In the genomic region with DNA sequence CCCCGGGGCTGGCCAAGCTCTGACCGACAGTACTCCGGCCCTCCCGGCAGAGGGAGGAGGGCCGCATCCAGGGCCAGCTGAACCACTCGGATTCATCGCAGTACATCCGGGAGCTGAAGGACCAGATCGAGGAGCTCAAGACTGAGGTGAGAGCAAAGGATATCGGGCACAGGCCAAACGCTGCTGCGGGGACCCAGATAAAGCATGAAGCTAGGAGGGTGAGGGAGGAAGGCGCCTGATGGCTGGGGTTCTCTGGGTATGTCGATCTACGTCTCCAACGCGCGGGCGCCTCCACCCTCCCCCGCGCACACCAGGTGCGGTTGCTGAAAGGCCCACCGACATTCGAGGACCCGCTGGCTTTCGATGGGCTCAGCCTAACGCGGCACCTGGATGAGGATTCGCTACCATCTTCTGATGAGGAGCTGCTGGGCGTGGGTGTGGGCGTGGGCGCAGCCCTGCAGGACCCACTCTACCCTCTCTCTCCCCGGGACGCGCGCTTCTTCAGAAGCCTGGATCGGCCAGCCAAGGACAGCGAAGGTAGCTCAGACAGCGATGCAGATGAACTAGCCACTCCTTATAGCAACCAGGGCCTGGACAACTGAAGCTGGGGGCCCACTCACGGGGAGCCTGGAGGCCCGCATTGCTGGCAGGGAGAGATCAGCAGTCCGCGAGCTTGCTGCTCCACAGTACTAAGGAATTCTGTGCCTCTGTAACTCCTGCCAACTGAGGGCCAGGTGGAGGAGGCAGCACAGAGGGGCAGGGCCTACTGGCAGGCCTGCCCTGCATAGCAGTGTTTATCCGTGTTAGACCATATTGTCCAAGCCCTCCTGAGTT, we compare ENCODE assay signal across 9 mouse cellular contexts. TPM values are rescaled to one million over a fixed set of nuclear protein-coding genes. Genes with fewer than 3 reads are reported as not detected.
A peak's percentile ranks its signal among the peaks of the same experiment; 100 is the strongest.
DNase-seq lines count a peak whose midpoint lies in the region; ATAC-seq lines count a peak whose summit lies in the region.
"Had no signal": no experiment of that assay in that cellular context is flagged by ENCODE, and none has a peak within 500 bp of the region (broad histone marks: within the 10 kb centered on the region; RNA-seq: fewer than 3 reads in every experiment).

No protein-coding gene starts in this region.

- peak overlapping the region; percentile 46 for H3K4me2 ChIP-seq in intestine, embryonic 15.5 days (replicated peaks)
- peak overlapping the region; percentile 3; the same call in 1 of the 2 replicates for H3K4me2 ChIP-seq in neural tube, embryonic 13.5 days

- peak; percentile 65 for ATAC-seq in intestine, embryonic 15.5 days
- ATAC-seq in neural tube, embryonic 13.5 days (ENCODE audit: low read depth) = no peak

- H3K27ac ChIP-seq in embryonic facial prominence, embryonic 10.5 days (replicated peaks) = no peak overlapping the region; the same call in 1 of the 2 replicates
- H3K27ac ChIP-seq in intestine, embryonic 15.5 days = peak overlapping the region; percentile 48
- no peak overlapping the region for H3K27ac ChIP-seq in neural tube, embryonic 13.5 days (replicated peaks)

- DNase-seq in left cerebral cortex, adult 8-10 months (ENCODE audit: low spot score in 2 of 2) = peak; percentile 32 to 54
- DNase-seq in left cerebral cortex, postnatal 4 days = no peak
- DNase-seq in embryonic facial prominence, embryonic 10.5 days (ENCODE audit: low spot score) = peak; percentile 31
- DNase-seq in layer of hippocampus, adult 18-20 months (ENCODE audit: low spot score in 2 of 2) = no peak
- no peak for DNase-seq in adrenal gland, adult 8-10 months
- no peak for DNase-seq in gastrocnemius, adult 18-20 months (ENCODE audit: low spot score)

- peaks cover 95% of the 10 kb centered on the region for H3K27me3 ChIP-seq in embryonic facial prominence, embryonic 10.5 days (replicated peaks; ENCODE audit: low read depth, poor library complexity, severe bottlenecking)
- no peaks in the 10 kb centered on the region for H3K27me3 ChIP-seq in intestine, embryonic 15.5 days (replicated peaks)
- H3K27me3 ChIP-seq in neural tube, embryonic 13.5 days = peaks cover 44% of the 10 kb centered on the region

- 4% methylated on average over 44 of the region's 44 CpGs for WGBS in embryonic facial prominence, embryonic 10.5 days
- WGBS in intestine, embryonic 15.5 days = 22% methylated on average over 44 of the region's 44 CpGs
- 12% methylated on average over 44 of the region's 44 CpGs for WGBS in neural tube, embryonic 13.5 days

- H3K4me1 ChIP-seq in embryonic facial prominence, embryonic 10.5 days = peaks cover 18% of the 10 kb centered on the region
- peaks cover 21% of the 10 kb centered on the region for H3K4me1 ChIP-seq in intestine, embryonic 15.5 days (replicated peaks)
- H3K4me1 ChIP-seq in neural tube, embryonic 13.5 days (replicated peaks) = peaks cover 34% of the 10 kb centered on the region

- peaks cover 20% of the 10 kb centered on the region for H3K36me3 ChIP-seq in embryonic facial prominence, embryonic 10.5 days (replicated peaks)
- peaks cover 9% of the 10 kb centered on the region; the same call in 1 of the 2 replicates for H3K36me3 ChIP-seq in intestine, embryonic 15.5 days
- H3K36me3 ChIP-seq in neural tube, embryonic 13.5 days = peaks cover 98% of the 10 kb centered on the region

- peak overlapping the region; percentile 39 for H3K4me3 ChIP-seq in embryonic facial prominence, embryonic 10.5 days
- H3K4me3 ChIP-seq in intestine, embryonic 15.5 days (replicated peaks) = peak overlapping the region; percentile 7; the same call in 1 of the 2 replicates
- no peak overlapping the region for H3K4me3 ChIP-seq in neural tube, embryonic 13.5 days

- H3K9ac ChIP-seq in intestine, embryonic 15.5 days = 0 out of 2 replicates have a peak overlapping the region, but pooled peaks have one; percentile 1
- peak overlapping the region; percentile 50 for H3K9ac ChIP-seq in neural tube, embryonic 13.5 days

- H3K9me3 ChIP-seq in embryonic facial prominence, embryonic 10.5 days = peaks cover 6% of the 10 kb centered on the region
- H3K9me3 ChIP-seq in intestine, embryonic 15.5 days = no peaks in the 10 kb centered on the region
- no peaks in the 10 kb centered on the region for H3K9me3 ChIP-seq in neural tube, embryonic 13.5 days

- intact Hi-C loops in left cerebral cortex, postnatal 4 days (cut with DNase I) = no loop called here

RNA-seq across cellular contexts. Expression of a gene that starts 10.9 kb away (rescaled TPM):
- total RNA-seq in left cerebral cortex, adult 8-10 months (2022) = 10 to 100 TPM; 34.4 to 40.8 (median 36.8) TPM
- total RNA-seq in left cerebral cortex, postnatal 4 days (2021) = 100 to 1,000 TPM; 108 to 109 TPM
- polyA plus RNA-seq in embryonic facial prominence, embryonic 10.5 days (2016; fragmentation: Nextera tagmentation; extraction: Ambion mirVana) = 5.7 and 7.2 TPM in 2 replicates
- polyA plus RNA-seq in intestine, embryonic 15.5 days (2015; fragmentation: Nextera tagmentation; extraction: Ambion mirVana) = 3.9 and 4.3 TPM in 2 replicates
- 41.1 and 49.7 TPM in 2 replicates for polyA plus RNA-seq in neural tube, embryonic 13.5 days (2015; fragmentation: Nextera tagmentation; extraction: Ambion mirVana)
- 10 to 100 TPM; 38.4 to 41.3 TPM for total RNA-seq in layer of hippocampus, adult 18-20 months (2021)
- 10 to 100 TPM in 2 of 4 experiments, 1 to 10 TPM in 2; 5.8 to 12.8 (median 9.8) TPM for total RNA-seq in adrenal gland, adult 8-10 months (2022)
- total RNA-seq in gastrocnemius, adult 18-20 months (2021) = not detected

RNA-seq across cellular contexts. Expression of a gene that starts 20.2 kb away (rescaled TPM):
- total RNA-seq in left cerebral cortex, adult 8-10 months (2022) = under 1 TPM in 1 of 4 experiments, not detected in 3; 0.09 TPM
- not detected for total RNA-seq in left cerebral cortex, postnatal 4 days (2021)
- polyA plus RNA-seq in embryonic facial prominence, embryonic 10.5 days (2016; fragmentation: Nextera tagmentation; extraction: Ambion mirVana) = 0.49 and 0.56 TPM in 2 replicates
- polyA plus RNA-seq in intestine, embryonic 15.5 days (2015; fragmentation: Nextera tagmentation; extraction: Ambion mirVana) = 2.2 and 2.8 TPM in 2 replicates
- polyA plus RNA-seq in neural tube, embryonic 13.5 days (2015; fragmentation: Nextera tagmentation; extraction: Ambion mirVana) = 0.25 TPM in 1 of 2 replicates, not detected in the other
- not detected for total RNA-seq in layer of hippocampus, adult 18-20 months (2021)
- total RNA-seq in adrenal gland, adult 8-10 months (2022) = 10 to 100 TPM; 27.4 to 59.1 (median 32.8) TPM
- not detected for total RNA-seq in gastrocnemius, adult 18-20 months (2021)

RNA-seq across cellular contexts. Expression of a gene that starts 32.1 kb away (rescaled TPM):
- 100 to 1,000 TPM in 3 of 4 experiments, 10 to 100 TPM in 1; 96.7 to 124 (median 103) TPM for total RNA-seq in left cerebral cortex, adult 8-10 months (2022)
- total RNA-seq in left cerebral cortex, postnatal 4 days (2021) = 10 to 100 TPM; 62.9 to 65.4 TPM
- 31.0 and 32.8 TPM in 2 replicates for polyA plus RNA-seq in embryonic facial prominence, embryonic 10.5 days (2016; fragmentation: Nextera tagmentation; extraction: Ambion mirVana)
- 24.1 and 25.3 TPM in 2 replicates for polyA plus RNA-seq in intestine, embryonic 15.5 days (2015; fragmentation: Nextera tagmentation; extraction: Ambion mirVana)
- polyA plus RNA-seq in neural tube, embryonic 13.5 days (2015; fragmentation: Nextera tagmentation; extraction: Ambion mirVana) = 36.9 and 38.9 TPM in 2 replicates
- total RNA-seq in layer of hippocampus, adult 18-20 months (2021) = 100 to 1,000 TPM; 109 to 116 TPM
- total RNA-seq in adrenal gland, adult 8-10 months (2022) = 100 to 1,000 TPM in 3 of 4 experiments, 10 to 100 TPM in 1; 90.9 to 127 (median 124) TPM
- 10 to 100 TPM; 80.9 to 90.4 TPM for total RNA-seq in gastrocnemius, adult 18-20 months (2021)

RNA-seq across cellular contexts. Expression of a gene that starts 32.3 kb away (rescaled TPM):
- total RNA-seq in left cerebral cortex, adult 8-10 months (2022) = 1 to 10 TPM in 3 of 4 experiments, under 1 TPM in 1; 0.13 to 1.8 (median 1.4) TPM
- under 1 TPM in 1 of 2 experiments, not detected in 1; 0.74 TPM for total RNA-seq in left cerebral cortex, postnatal 4 days (2021)
- 0.44 and 0.85 TPM in 2 replicates for polyA plus RNA-seq in embryonic facial prominence, embryonic 10.5 days (2016; fragmentation: Nextera tagmentation; extraction: Ambion mirVana)
- 0.34 and 0.87 TPM in 2 replicates for polyA plus RNA-seq in intestine, embryonic 15.5 days (2015; fragmentation: Nextera tagmentation; extraction: Ambion mirVana)
- 1.6 and 1.9 TPM in 2 replicates for polyA plus RNA-seq in neural tube, embryonic 13.5 days (2015; fragmentation: Nextera tagmentation; extraction: Ambion mirVana)
- under 1 TPM; 0.46 to 0.62 TPM for total RNA-seq in layer of hippocampus, adult 18-20 months (2021)
- total RNA-seq in adrenal gland, adult 8-10 months (2022) = 1 to 10 TPM; 1.0 to 7.5 (median 3.6) TPM
- total RNA-seq in gastrocnemius, adult 18-20 months (2021) = under 1 TPM in 1 of 2 experiments, not detected in 1; 0.14 TPM
- total RNA-seq: liver, adult 2 months had no signal

RNA-seq across cellular contexts. Expression of a gene that starts 40.0 kb away (rescaled TPM):
- total RNA-seq in left cerebral cortex, adult 8-10 months (2022) = 100 to 1,000 TPM; 100 to 112 (median 107) TPM
- total RNA-seq in left cerebral cortex, postnatal 4 days (2021) = 100 to 1,000 TPM; 172 to 174 TPM
- 23.3 and 25.9 TPM in 2 replicates for polyA plus RNA-seq in embryonic facial prominence, embryonic 10.5 days (2016; fragmentation: Nextera tagmentation; extraction: Ambion mirVana)
- polyA plus RNA-seq in intestine, embryonic 15.5 days (2015; fragmentation: Nextera tagmentation; extraction: Ambion mirVana) = 18.9 and 19.3 TPM in 2 replicates
- polyA plus RNA-seq in neural tube, embryonic 13.5 days (2015; fragmentation: Nextera tagmentation; extraction: Ambion mirVana) = 78.7 and 82.7 TPM in 2 replicates
- 100 to 1,000 TPM in 1 of 2 experiments, 10 to 100 TPM in 1; 93.2 to 102 TPM for total RNA-seq in layer of hippocampus, adult 18-20 months (2021)
- 10 to 100 TPM; 40.0 to 81.6 (median 54.5) TPM for total RNA-seq in adrenal gland, adult 8-10 months (2022)
- total RNA-seq in gastrocnemius, adult 18-20 months (2021) = 10 to 100 TPM; 14.8 to 15.5 TPM

Comparison
In these comparisons a context has a peak if more than half of its experiments do, and no peak if none do; other contexts are left out.
1. DNase-seq: peak in left cerebral cortex, adult 8-10 months (2 of 2) and embryonic facial prominence, embryonic 10.5 days (single experiment); none in left cerebral cortex, postnatal 4 days (single experiment), layer of hippocampus, adult 18-20 months (0 of 2), adrenal gland, adult 8-10 months (single experiment) and gastrocnemius, adult 18-20 months (single experiment).
2. RNA of a gene that starts 10.9 kb away (total RNA-seq): 108 to 109 TPM in left cerebral cortex, postnatal 4 days, 38.4 to 41.3 TPM in layer of hippocampus, adult 18-20 months, 34.4 to 40.8 TPM in left cerebral cortex, adult 8-10 months and 5.8 to 12.8 TPM in adrenal gland, adult 8-10 months; not detected in gastrocnemius, adult 18-20 months; every median in the first group is over 4 times any median in the second.
3. RNA of a gene that starts 20.2 kb away (total RNA-seq): 27.4 to 59.1 TPM in adrenal gland, adult 8-10 months; 0.09 TPM in left cerebral cortex, adult 8-10 months, not detected in layer of hippocampus, adult 18-20 months, not detected in left cerebral cortex, postnatal 4 days and not detected in gastrocnemius, adult 18-20 months; every median in the first group is over 10 times any median in the second.